Mouse (Mus musculus) gastrocnemius, postnatal 14 days (tissue): ENCODE measurements at regions not wholly inside any gene's neighbourhood (a gene's known extent, or its start where the extent isn't known, plus 50 kb on each side); places are given as distances from the start of the nearest gene placed in this dataset.

Experiments
- DNase-seq: peaks from one replicate; pipeline ENCODE4 v3.0.0; 2021; ENCODE audit warnings: mixed read lengths
- intact Hi-C: fragments of 180-260 bp; cut with DNase I; formaldehyde crosslinking; loops from one replicate; pipeline ENCODE4 v1.15.1; 2025; ENCODE audit warnings: low total_unique reads

GRCm38 (mm10) chr15:50942429-50942828 lies 2942.3 kb upstream of the Gm7489 start:
- intact Hi-C loops = no loop called here
- no peak for DNase-seq

GRCm38 (mm10) chr15:50944976-50945375 lies 2939.7 kb upstream of the Gm7489 start:
- DNase-seq = no peak
- intact Hi-C loops = no loop called here

GRCm38 (mm10) chr15:50959109-50959508 lies 2925.6 kb upstream of the Gm7489 start:
- no peak for DNase-seq
- intact Hi-C loops = no loop called here

- intact Hi-C loops = no loop called here
- no peak for DNase-seq
Measured at GRCm38 (mm10) chr15:50963606-50964005, 2921.1 kb upstream of the Gm7489 start.

- intact Hi-C loops = no loop called here
- no peak for DNase-seq
Measured at GRCm38 (mm10) chr15:50964236-50964635, 2920.5 kb upstream of the Gm7489 start.

GRCm38 (mm10) chr15:50967176-50967575 lies 2917.5 kb upstream of the Gm7489 start:
- no peak for DNase-seq
- intact Hi-C loops = no loop called here

GRCm38 (mm10) chr15:50970637-50971036 lies 2914.1 kb upstream of the Gm7489 start:
- no peak for DNase-seq
- intact Hi-C loops = no loop called here

- intact Hi-C loops = no loop called here
- no peak for DNase-seq
Measured at GRCm38 (mm10) chr15:50972593-50972992, 2912.1 kb upstream of the Gm7489 start.

- DNase-seq = no peak
- intact Hi-C loops = no loop called here
Measured at GRCm38 (mm10) chr15:50974002-50974754, 2910.5 kb upstream of the Gm7489 start.

- no peak for DNase-seq
- intact Hi-C loops = no loop called here
Measured at GRCm38 (mm10) chr15:50989457-50989856, 2895.2 kb upstream of the Gm7489 start.

- DNase-seq = no peak
- intact Hi-C loops = no loop called here
Measured at GRCm38 (mm10) chr15:50991667-50992066, 2893.0 kb upstream of the Gm7489 start.

GRCm38 (mm10) chr15:50992246-50992645 lies 2892.5 kb upstream of the Gm7489 start:
- intact Hi-C loops = no loop called here
- no peak for DNase-seq

- intact Hi-C loops = no loop called here
- no peak for DNase-seq
Measured at GRCm38 (mm10) chr15:50993121-50993520, 2891.6 kb upstream of the Gm7489 start.

GRCm38 (mm10) chr15:50995688-50996087 lies 2889.0 kb upstream of the Gm7489 start:
- no peak for DNase-seq
- intact Hi-C loops = no loop called here

GRCm38 (mm10) chr15:50996296-50996695 lies 2888.4 kb upstream of the Gm7489 start:
- intact Hi-C loops = no loop called here
- no peak for DNase-seq

- intact Hi-C loops = no loop called here
- DNase-seq = peak; percentile 40
Measured at GRCm38 (mm10) chr15:50997209-50997763, 2887.4 kb upstream of the Gm7489 start.

GRCm38 (mm10) chr15:51038968-51039367 lies 2845.7 kb upstream of the Gm7489 start:
- no peak for DNase-seq
- intact Hi-C loops = no loop called here

- intact Hi-C loops = no loop called here
Measured at GRCm38 (mm10) chr15:51070538-51070937, 2814.2 kb upstream of the Gm7489 start.

GRCm38 (mm10) chr15:51071132-51071656 lies 2813.5 kb upstream of the Gm7489 start:
- DNase-seq = no peak
- intact Hi-C loops = no loop called here

More at GRCm38 (mm10) chr15:51070538-51070937, 2814.2 kb upstream of the Gm7489 start:
- no peak for DNase-seq

- intact Hi-C loops = no loop called here
- DNase-seq = no peak
Measured at GRCm38 (mm10) chr15:51073678-51074077, 2811.0 kb upstream of the Gm7489 start.

GRCm38 (mm10) chr15:51074196-51074595 lies 2810.5 kb upstream of the Gm7489 start:
- no peak for DNase-seq
- intact Hi-C loops = no loop called here
